Mouse (Mus musculus) monocyte, adult 5-6 weeks (primary cell): ENCODE results near the gene Rbm28. TPM values are rescaled to one million over a fixed set of nuclear protein-coding genes. Genes with fewer than 3 reads are reported as not detected.

Source experiments
- ATAC-seq: fragments of 153-309, 156-312 bp; replicated peaks from 2 replicates; pipeline ENCODE4 v1.8.0; 2017; ENCODE audit warnings: mild to moderate bottlenecking; ENCODE audit not compliant: low TSS enrichment, insufficient number of reproducible peaks, severe bottlenecking, poor library complexity, low FRiP score
- total RNA-seq: library from RNA; stranded (forward); fragments of 200-1000, 200-491, 200-594 nt; gene quantifications from 3 replicates; pipeline ENCODE4 v1.2.3, GENCODE M21; 2017

The Rbm28 gene
- total RNA-seq, result 50.0 to 66.4 TPM (median 59.6 TPM) in 3 replicates

DNA sequence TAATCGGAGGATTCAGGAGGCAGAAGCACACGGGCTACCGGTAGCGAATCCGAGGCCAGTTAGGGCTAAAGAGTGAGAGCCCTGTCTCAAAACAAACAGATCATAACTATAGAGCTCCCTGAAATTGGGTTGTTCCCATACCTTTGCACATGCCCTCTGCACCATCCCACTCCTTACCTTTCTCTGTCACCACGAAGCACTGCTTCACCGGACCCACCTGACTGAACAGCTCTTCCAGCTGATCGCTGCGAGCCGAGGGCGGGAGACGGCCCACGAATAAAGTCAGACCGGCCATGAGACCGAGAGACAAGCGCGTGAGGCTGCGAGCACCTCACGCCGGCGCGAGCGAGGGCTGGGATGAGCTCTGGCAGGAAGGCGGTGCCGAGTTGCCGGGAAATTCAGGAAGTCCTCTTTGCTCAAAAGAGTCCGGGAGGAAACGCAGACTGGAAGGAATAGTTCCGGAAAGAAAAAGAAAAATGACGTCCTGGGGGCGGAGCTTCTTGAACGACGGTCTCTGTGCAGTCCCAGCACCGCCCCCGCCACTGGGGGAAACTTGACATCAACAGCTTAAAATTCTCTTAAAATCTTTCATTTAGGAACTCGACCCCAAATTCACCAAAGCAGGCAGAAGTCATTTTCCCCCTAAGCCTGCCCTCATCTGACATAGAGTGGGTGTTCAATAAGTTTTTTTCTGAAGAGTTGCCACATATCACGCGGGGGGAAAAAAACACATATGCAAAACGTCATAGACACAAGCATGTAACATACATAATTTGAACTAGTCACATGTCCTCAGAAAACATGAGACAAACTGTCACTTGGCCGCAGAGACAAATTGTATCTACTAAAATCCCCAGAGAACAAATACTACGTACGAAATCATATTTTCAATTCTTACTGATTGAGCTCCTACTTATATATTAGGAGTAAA, at the start of gene Rbm28:
Rbm28 (minus strand) TSS at position 693 of the 931 bp plus-strand sequence.
- ATAC-seq, result peak; percentile 85

GRCm38 (mm10) chr6:29214245-29214644, 49.4 kb upstream of the Rbm28 start:
- no peak for ATAC-seq

- no peak for ATAC-seq
These were observed 48.6 kb upstream of the Rbm28 start for GRCm38 (mm10) chr6:29213436-29213835.

DNA sequence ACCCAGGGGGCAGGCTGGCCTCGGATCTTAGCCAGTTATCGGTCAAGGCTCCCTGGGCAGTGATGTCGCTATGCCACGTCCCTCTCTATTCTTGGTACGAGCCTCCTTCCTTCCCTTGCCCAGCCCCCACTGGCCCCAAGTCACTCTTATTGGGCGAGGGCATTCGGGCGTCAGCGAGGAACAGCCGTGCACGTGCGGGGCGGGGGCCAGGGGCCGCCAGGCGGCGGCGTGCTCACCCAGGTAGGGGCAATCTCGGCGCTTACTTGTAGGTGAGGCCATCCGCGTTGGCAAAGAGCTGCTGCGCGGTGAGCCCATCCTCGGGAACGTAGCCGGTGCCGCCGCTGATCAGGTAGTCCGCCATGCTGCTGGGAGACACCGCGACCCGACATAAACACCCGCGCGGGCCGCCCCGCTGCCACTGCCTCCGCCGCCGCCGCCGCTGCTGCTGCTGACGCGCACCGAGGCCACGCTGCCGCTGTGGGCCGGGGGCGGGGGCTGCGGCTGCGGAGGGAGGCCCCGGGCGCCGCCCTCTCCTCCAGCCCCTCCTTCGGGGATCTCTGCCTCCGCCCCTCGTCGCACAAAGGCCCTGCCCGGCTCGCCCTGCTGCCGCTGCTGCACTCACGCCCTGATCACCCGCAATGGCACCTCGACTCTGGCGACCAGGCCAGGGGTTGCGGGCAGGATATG, 47.1 kb upstream of the Rbm28 start:
- ATAC-seq, result peak; percentile 74

GRCm38 (mm10) chr6:29211146-29211545, 46.3 kb upstream of the Rbm28 start:
- no peak for ATAC-seq

DNA sequence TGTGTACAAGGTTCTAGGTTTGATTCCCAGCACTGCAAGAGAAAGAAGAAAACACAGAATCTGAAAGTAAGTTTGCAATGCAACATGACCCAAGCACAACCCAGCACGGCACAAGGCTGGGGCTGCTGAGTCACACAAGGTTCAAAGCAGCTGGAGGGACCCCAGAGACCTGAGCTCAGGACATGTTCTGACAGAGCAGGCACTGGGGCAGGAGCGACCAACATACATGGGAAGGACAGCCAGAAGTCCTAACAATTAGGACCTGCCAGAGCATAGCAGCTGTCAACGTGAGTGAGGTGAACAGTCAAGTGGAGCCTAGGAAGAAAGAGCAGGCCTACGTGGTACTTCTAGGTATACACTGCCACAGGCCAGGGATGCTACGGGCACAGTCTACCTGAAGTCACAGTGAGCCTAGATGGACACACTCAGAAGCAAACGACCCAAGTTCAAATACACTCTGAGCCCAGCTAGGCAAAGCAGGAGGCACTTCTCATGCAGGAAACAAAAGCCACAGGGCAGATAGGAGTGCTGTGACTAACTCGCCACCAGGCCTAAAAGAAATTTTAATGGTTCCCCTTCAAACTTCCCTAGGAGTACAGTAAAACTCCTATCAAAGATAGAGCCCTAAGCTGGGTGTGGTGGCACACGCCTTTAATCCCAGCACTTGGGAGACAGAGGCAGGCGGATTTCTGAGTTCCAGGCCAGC, 45.6 kb upstream of the Rbm28 start:
- no peak for ATAC-seq

DNA sequence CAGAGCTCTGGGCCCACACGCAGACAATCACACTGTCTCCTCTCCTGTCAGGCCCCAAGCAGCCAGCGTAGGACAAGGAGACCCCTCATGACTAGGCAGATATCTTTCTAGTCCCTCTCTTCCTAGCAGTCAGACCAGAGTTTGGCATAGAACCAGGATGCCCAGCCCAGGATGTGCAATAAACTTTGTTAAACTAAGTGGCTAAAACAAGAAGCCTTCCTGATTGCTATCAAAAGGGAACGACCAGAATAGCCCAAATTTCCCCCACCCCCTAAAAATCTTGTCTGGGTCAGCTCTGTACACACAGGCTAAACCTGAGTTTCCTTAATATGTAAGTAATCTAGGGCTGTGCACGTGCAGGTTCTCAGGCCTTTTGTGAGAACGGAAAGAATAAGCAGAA, 43.4 kb upstream of the Rbm28 start:
- no peak for ATAC-seq

DNA sequence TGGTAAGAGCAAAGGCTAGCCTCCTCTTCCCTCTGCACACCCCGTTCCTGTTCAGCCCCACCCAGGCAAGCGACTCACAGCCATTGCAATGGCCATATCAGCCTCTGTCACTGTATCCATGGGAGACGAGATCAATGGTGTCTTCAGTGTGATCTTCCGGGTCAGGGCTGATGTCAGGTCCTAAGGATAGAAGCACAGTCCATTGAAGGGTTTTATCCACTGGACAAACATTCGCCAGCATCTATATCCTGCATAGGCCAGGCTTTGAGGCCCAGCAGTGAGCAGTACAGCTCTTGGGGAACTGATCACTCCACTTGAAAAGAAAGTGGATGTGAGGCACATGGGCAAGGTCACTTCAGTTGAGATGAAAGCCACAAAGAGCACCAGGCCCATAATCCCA, 42.2 kb upstream of the Rbm28 start:
- ATAC-seq, result no peak

DNA sequence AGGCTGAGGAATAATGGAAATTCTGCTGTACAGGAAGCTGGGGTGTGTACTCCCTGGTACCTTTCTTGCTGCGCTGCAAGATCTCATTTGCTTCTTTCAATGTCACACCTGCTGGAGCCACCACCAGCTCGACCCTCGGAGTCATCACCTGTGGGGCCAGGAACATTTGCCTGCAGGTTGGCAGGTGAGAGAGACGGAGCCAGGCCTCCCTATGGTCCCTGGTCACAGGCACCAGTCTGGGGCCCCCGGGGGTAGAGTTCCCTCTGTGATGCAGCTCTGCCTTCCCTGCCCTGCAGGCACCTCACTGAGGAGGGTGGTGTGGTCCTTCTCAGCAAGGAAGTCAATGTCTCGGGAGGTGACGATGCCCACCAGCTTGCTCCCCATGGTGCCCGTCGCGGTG, 41.2 kb upstream of the Rbm28 start:
- ATAC-seq, result no peak

DNA sequence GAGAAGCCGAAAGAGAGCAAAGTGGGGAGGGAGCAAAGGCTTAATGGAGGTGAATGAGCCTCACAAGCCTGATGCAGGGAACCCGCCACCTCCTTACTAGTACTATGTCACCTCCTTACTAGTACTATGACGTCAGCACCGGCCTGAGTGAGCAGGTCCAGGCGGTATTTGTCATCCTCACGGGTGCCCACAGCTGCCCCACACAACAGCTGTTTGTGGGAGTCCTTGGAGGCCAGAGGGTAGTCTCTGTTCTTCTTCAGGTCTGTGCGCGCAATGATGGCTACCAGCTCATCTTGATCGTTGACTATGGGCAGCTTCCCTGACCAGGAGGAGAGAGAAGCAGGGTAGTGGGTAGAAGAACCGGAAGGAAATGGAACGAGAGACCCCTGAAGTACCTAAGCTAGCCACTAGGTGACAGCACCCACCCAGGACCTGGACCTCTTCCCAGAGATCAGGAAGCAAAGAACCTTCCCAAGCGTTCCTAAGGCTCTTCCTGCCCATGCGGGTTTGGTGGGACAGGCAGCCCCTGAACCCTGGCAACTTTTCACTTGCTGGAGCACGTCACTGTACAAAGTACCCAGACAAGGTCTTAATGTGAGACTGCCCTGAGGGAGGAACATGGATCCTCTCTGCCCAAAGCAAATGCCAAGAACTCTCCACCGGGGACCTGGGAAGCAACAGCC, 40.3 kb upstream of the Rbm28 start:
- ATAC-seq, result no peak; the same call in 1 of the 2 replicates

DNA sequence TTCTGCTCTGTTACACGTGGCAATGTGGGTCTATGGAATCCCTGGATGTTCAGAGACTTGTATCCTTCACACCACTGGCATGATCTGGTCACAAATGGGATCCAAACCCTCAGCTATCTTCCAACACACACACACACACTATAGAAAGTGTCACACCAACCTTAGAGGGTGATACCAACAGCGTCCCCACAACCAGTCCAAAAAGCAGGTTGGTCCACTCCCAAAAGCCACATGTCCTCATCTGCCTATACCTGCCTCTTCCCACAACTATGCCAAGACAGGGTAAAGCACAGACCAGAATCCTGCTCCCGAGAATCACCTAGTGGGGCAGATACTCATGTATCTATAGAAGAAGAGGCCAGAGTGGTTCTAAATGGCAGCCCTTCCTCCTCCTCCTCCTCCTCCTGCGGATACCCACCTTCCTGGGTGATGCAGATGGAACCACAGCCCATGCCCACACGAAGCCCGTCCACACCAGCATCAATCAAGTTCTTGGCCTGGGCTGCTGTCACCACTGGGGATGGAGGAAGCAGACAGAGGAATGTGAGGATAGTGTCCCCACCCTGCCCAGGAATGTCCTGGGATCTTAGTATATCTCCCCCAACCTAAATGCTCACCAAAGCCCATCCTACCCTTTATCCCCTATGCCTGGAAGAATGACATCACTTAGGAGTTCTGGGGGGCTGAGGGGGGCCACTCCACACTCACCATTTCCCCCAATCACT, 39.2 kb upstream of the Rbm28 start:
- no peak for ATAC-seq

- no peak for ATAC-seq
These were observed 38.3 kb upstream of the Rbm28 start for GRCm38 (mm10) chr6:29203096-29203495.

GRCm38 (mm10) chr6:29201988-29202387, 37.2 kb upstream of the Rbm28 start:
- ATAC-seq, result no peak

DNA sequence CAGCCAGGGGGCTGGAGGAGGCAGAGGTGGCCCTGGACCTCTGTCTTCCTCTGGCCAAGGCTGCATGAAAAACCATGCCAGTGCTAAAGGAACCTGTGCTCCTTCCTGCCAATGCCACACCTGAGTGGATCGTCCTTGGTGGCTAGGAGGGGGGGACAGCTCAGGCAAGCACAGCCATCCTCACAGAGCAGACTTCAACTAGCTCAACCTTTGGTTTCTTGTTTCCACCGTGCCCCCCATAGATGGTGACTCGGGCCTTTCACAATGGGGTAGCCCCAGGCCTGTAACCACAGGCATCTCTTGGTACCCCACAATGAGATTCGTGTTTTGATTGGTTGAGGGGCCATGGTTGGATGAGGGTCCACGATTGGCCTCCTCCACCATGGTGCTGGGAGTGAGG, 36.5 kb upstream of the Rbm28 start:
- ATAC-seq, result no peak

GRCm38 (mm10) chr6:29200496-29200895, 35.7 kb upstream of the Rbm28 start:
- no peak for ATAC-seq

GRCm38 (mm10) chr6:29199223-29199855, 34.5 kb upstream of the Rbm28 start:
- no peak for ATAC-seq

- ATAC-seq, result peak; percentile 75
These were observed 33.8 kb upstream of the Rbm28 start for GRCm38 (mm10) chr6:29198309-29199222.
